In the genomic region with DNA sequence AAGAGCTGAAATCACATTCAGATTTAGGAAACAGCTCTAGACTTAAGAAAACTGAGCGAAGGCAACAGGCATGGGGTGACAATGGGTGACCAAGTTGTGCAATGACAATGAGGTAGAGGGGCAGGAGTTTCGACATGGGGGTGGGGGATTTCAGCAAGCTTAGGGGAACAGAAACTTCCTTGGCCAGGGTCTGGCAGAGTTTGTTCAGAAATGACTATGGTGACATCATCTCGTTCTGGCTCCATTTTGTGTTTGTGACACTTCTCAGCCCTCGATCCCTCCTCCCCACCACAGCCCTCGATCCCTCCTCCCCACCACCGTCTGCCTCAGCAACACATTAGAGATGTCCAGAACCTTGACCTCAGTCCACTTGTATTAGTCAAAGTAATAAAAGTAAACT, we compare ENCODE assay signal across 11 mouse cellular contexts. TPM values are rescaled to one million over a fixed set of nuclear protein-coding genes. Genes with fewer than 3 reads are reported as not detected.
DNase-seq lines count a peak whose midpoint lies in the region.
"Had no signal": no experiment of that assay in that cellular context is flagged by ENCODE, and none has a peak within 500 bp of the region (broad histone marks: within the 10 kb centered on the region; RNA-seq: fewer than 3 reads in every experiment).

No protein-coding gene starts in this region.

- DNase-seq in spleen, postnatal 36 days (ENCODE audit: low spot score in 2 of 2) = peak; percentile 14 to 27
- DNase-seq in spleen, postnatal 14 days (ENCODE audit: low spot score in 2 of 2) = no peak
- DNase-seq in brain, adult 2 months (ENCODE audit: low read depth, low spot score) = peak; percentile 22
- peak; percentile 46 for DNase-seq in lung, postnatal 25 days (ENCODE audit: low spot score)
- DNase-seq in right cerebral cortex, adult 2 months (ENCODE audit: low spot score in 2 of 2) = no peak
- no peak for DNase-seq in kidney, postnatal 25 days
- DNase-seq in layer of hippocampus, postnatal 25 days (ENCODE audit: extremely low spot score in 1 of 2, low spot score in 1 of 2) = no peak
- DNase-seq: cerebellum, adult 8-10 months; heart, postnatal 14 days; kidney, postnatal 4 days; thymus, postnatal 14 days had no signal

RNA-seq across cellular contexts. Expression of a gene that starts 14.7 kb away (rescaled TPM):
- 1 to 10 TPM; 7.7 to 8.4 TPM for total RNA-seq in layer of hippocampus, postnatal 25 days (2021)

RNA-seq across cellular contexts. Expression of a gene that starts 14.8 kb away (rescaled TPM):
- 1 to 10 TPM; 7.8 to 8.2 TPM for total RNA-seq in layer of hippocampus, postnatal 25 days (2021)

Comparison
In these comparisons a context has a peak if more than half of its experiments do, and no peak if none do; other contexts are left out.
1. DNase-seq: peak in spleen, postnatal 36 days (2 of 2), brain, adult 2 months (single experiment) and lung, postnatal 25 days (single experiment); none in spleen, postnatal 14 days (0 of 2), right cerebral cortex, adult 2 months (0 of 2), kidney, postnatal 25 days (0 of 2) and layer of hippocampus, postnatal 25 days (0 of 2).